Mouse (Mus musculus) CD4-positive helper T cell, adult 2 months (primary cell): ENCODE results near the gene E2f6.

ENCODE experiments used
- DNase-seq: peaks from one replicate; pipeline ENCODE4 v3.0.0-alpha.2; 2012; ENCODE audit warnings: low read depth, missing footprints, low spot score

E2f6 gene

GRCm38 (mm10) chr12:16847204-16847792, 36.5 kb downstream of the E2f6 start:
- no peak for DNase-seq

- no peak for DNase-seq
Observed at GRCm38 (mm10) chr12:16848501-16848900, 37.7 kb downstream of the E2f6 start.

- no peak for DNase-seq
Observed at GRCm38 (mm10) chr12:16849821-16850220, 39.1 kb downstream of the E2f6 start.

- DNase-seq, result no peak
Observed at GRCm38 (mm10) chr12:16850431-16851375, 39.9 kb downstream of the E2f6 start.

- no peak for DNase-seq
Observed at GRCm38 (mm10) chr12:16853431-16854165, 42.8 kb downstream of the E2f6 start.

- no peak for DNase-seq
Observed at GRCm38 (mm10) chr12:16855632-16856305, 45.0 kb downstream of the E2f6 start.

DNA sequence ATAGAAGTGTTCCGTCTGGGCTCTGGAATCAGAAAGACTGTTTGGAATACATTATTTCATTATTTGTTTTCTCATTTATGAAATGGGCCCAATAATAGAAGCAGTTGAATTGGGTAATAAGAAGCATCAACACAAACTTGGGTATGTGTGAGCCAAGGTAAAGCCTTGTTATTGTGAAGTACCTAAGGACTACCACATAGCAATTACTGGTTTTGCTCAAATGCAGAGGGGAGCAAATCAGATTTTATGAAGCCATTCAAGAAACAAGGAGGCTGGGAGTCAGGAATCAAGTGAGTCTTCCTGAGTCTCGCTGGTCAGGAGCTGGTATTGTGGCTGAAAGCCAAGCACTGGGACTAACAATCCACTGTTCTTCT, 45.5 kb downstream of the E2f6 start:
- DNase-seq, result no peak

DNA sequence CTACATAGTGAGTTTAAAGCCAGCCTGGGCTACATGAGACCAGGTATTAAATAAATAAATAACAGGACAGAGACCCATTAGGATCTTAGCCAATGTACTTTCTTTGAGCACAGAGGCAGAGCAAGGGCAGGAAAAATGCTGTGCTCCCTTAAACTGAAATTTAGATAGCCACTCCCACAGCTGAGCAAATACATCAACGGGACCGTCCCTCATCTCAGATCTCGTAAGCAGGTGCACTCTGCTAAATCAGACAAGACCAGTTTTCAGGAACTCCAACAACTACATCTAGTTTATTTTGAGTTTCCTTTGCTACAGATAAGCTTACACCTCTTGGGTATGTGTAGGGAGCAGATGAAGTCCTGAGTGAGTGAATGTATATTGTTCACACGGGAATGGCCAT, 47.3 kb downstream of the E2f6 start:
- no peak for DNase-seq

- DNase-seq, result no peak
Observed at GRCm38 (mm10) chr12:16859781-16860180, 49.0 kb downstream of the E2f6 start.

DNA sequence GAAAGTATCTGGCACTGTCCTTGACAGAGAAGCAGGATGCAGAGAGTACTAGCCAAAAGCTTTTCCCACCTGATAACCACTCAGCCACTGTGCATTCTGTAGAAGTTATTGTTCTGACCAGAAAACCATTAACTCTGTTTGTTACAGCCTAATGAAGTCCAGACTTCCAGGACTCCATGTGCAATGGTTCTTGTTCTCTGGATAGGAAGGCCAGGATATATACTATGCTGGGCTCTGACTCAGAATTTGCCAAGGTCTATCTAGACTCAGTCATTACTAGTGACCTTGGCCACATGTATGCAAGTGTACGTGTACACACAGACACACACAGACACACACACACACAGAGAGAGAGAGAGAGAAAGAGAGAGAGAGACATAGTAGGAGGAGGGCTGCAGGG, 49.8 kb downstream of the E2f6 start:
- DNase-seq, result no peak

DNA sequence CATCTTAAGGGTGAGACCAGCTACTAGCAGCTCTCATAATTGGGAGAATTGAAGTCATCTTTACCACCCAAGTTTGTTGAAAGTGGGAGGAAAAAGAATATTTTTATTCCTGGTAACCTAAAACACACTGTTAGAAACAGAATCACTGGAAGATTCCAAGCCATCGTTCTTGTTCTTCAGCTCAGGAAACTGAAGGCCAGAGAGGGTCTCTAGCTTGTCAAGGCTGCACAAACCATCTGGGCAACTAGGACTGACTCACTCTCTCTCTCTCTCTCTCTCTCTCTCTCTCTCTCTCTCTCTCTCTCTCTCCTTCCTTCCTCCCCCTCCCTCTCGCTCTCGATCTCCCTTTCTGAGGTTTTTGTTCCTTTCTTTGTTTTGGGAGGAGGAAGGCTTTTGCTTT, 50.2 kb downstream of the E2f6 start:
- DNase-seq, result no peak

DNA sequence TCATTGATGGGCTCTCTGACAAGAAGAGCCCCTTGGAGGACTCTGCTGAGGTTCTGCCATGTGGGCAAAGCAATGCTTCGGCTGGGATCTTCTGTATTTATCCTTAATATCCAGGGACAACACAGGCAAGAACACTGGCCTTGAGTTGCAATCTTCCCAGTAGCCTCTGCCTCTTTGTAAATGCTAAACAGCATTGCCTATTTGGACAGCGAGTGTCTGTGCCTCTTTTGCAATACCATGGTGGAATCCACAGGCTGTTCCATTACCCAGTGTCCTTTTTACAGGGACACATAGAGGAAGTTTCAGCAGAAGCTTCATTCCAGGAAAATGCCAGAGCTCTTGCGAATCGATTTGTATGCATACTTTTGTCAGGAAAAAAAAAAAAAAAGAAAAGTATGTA, 53.7 kb downstream of the E2f6 start:
- DNase-seq, result no peak

DNA sequence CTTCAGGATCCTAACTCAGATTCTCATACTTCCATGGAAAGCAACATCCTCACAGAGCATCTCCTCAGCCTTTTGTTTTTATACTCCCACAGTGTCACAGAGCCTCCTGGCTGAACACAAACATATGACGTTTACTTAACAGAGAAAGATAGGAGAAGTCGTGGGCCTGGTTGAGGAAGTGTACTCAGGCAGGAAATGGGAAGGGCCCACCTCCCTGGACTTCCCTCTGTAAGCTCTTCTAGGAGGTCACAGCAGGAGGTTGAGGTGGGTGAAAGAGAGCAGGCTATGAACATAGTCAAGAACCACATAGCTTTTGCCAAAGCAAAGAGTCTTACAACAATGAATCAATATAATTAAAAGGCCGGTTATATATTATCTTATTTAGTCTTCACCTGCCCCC, 55.1 kb downstream of the E2f6 start:
- DNase-seq, result no peak

- no peak for DNase-seq
Observed at GRCm38 (mm10) chr12:16866460-16866859, 55.7 kb downstream of the E2f6 start.

DNA sequence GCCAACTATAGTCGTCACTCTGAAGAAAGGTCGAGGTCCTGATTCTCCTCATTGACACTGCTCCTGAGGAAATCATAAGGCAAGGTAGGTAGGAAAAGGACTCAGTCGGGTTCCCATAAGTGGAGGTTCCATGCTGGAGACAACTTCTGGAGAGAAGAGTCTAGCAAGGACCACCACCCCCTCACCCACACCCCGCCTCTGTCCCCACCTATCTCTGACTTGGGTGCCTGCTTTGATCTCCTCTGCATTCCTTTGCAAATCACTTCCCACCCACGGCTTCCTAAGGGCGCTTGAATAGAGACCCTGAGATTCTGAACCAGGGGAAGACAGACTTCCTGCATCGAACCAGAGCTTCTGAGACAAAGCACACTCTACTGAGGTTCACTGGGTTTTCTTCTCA, 56.5 kb downstream of the E2f6 start:
- DNase-seq, result no peak

DNA sequence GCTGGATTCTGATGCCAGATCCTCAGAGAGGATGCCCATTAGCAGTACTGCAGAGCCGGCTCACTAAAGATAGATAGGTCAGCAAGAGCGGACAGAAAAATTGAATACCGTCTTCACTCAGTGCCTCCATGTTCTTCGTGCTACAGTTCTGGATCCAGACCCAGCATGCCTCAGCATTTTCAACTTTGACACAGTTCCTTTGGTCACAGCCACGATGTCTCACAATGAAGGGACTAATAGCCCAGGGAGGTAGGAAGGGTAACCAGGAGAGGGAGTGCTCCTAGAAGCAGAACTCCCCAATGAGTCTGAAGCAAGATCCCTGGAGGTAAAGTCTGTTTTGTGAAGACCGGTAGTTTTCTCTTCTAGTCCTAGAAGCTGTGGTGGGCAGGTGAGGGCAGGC, 57.9 kb downstream of the E2f6 start:
- no peak for DNase-seq

DNA sequence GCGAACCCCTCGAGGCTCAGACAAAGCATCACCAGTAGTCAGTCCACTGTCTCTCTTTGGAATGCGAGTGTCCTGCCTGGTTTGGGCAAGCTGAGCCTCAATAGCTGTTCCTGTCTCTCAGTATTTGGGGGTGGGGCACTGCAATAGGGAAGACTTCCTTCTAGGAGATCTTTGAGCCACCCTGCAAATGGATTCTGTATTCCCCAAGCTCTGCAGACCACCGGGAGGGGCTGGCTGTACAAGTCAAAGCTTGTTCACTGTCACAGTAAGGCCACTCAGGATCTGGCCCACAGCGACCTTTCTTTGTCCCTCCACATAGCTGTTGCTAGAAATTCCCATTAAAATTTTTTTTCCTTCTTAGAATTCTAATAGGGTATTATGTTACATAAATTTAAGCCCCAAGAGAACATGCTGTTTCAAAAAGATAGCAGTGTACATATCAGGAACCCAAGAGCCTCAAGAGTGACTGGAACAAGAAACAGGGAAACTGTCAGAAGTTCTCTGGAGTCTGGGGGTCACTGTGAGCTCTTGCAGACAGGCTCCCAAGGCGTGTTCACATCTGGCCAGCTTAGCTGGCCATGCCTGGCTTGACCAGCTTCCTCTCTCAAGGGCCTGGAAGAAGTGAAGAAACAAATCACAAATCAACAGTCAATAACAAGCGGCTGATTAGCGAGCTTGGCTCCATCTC, 58.5 kb downstream of the E2f6 start:
- no peak for DNase-seq

- no peak for DNase-seq
Observed at GRCm38 (mm10) chr12:16869870-16870404, 59.2 kb downstream of the E2f6 start.

GRCm38 (mm10) chr12:16870405-16871068, 59.8 kb downstream of the E2f6 start:
- no peak for DNase-seq

- DNase-seq, result no peak
Observed at GRCm38 (mm10) chr12:16872006-16872405, 61.2 kb downstream of the E2f6 start.
